Mouse (Mus musculus) testis, adult 2 months (tissue): ENCODE measurements at regions not wholly inside any gene's neighbourhood (a gene's known extent, or its start where the extent isn't known, plus 50 kb on each side); places are given as distances from the start of the nearest gene placed in this dataset.
"Not testable (repeated sequence)": the region's sequence is repeated elsewhere in the genome, so short reads cannot be mapped to it uniquely, and the experiment has no call there.

ENCODE experiments used
- H3K27ac ChIP-seq: fragments of 200-500 bp; 2 replicates; pipeline ENCODE4 v1.5.1; 2012; ENCODE audit warnings: low read depth, low read length; ENCODE audit not compliant: control insufficient read depth, insufficient read depth
- H3K27me3 ChIP-seq: fragments of 200-500 bp; 2 replicates; pipeline ENCODE4 v1.6.1; 2012; ENCODE audit warnings: mild to moderate bottlenecking, low read length, moderate library complexity; ENCODE audit not compliant: control insufficient read depth, insufficient read depth
- H3K36me3 ChIP-seq: fragments of 200-500 bp; 2 replicates; pipeline ENCODE4 v1.6.1; 2012; ENCODE audit warnings: mild to moderate bottlenecking, low read length; ENCODE audit not compliant: control insufficient read depth, insufficient read depth
- H3K4me1 ChIP-seq: fragments of 200-500 bp; 2 replicates; pipeline ENCODE4 v1.6.1; 2012; ENCODE audit warnings: low read length; ENCODE audit not compliant: control insufficient read depth, insufficient read depth
- H3K4me3 ChIP-seq: fragments of 200-500 bp; 2 replicates; pipeline ENCODE4 v1.5.1; 2012; ENCODE audit warnings: low read depth, mild to moderate bottlenecking, low read length, moderate library complexity, mixed read lengths; ENCODE audit not compliant: control insufficient read depth
- CTCF ChIP-seq: fragments of 200-500 bp; IDR thresholded peaks from 2 replicates; pipeline ENCODE4 v1.5.1; 2012; ENCODE audit warnings: low read depth, mild to moderate bottlenecking, inconsistent platforms, low read length, moderate library complexity; ENCODE audit not compliant: control insufficient read depth, insufficient read depth, insufficient replicate concordance
- POLR2A ChIP-seq: fragments of 200-500 bp; IDR thresholded peaks from 2 replicates; pipeline ENCODE4 v1.6.1; 2012; ENCODE audit warnings: low read depth, mild to moderate bottlenecking, inconsistent platforms, low read length, moderate library complexity; ENCODE audit not compliant: control insufficient read depth

DNA sequence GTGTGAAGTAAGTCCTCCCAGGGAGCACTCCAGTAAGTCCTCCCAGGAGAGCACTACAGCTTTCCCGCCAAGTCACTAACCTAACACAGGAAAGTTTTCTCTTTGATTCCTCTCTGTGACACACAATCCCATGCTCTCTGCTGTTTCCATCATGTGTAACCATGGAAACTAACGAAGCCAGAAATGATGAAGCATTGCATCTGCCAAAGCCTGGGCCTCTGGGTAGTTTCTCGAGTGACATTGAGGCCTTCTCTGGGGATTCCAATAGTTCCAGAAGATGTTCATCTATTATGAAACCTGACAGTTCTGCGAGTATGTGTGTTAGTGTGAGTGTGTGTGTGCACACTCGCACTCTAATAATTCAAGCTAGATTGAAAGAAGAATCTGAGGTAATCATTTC, 140.7 kb upstream of the Zfp637 start:
- no peaks in the 10 kb centered on the region for H3K36me3 ChIP-seq
- H3K4me3 ChIP-seq = no peak overlapping the region
- no peaks in the 10 kb centered on the region for H3K4me1 ChIP-seq
- H3K27me3 ChIP-seq = no peaks in the 10 kb centered on the region
- TF ChIP-seq POLR2A (no peak), CTCF (no peak)
- H3K27ac ChIP-seq = no peak overlapping the region

- no peak for TF ChIP-seq CTCF
- no peak for TF ChIP-seq POLR2A
- Histone ChIP-seq H3K4me3 (no peak overlapping the region), H3K27me3 (no peaks in the 10 kb centered on the region), H3K27ac (no peak overlapping the region), H3K4me1 (no peaks in the 10 kb centered on the region), H3K36me3 (no peaks in the 10 kb centered on the region)
Observed at GRCm38 (mm10) chr6:117701547-117701946, 139.4 kb upstream of the Zfp637 start.

DNA sequence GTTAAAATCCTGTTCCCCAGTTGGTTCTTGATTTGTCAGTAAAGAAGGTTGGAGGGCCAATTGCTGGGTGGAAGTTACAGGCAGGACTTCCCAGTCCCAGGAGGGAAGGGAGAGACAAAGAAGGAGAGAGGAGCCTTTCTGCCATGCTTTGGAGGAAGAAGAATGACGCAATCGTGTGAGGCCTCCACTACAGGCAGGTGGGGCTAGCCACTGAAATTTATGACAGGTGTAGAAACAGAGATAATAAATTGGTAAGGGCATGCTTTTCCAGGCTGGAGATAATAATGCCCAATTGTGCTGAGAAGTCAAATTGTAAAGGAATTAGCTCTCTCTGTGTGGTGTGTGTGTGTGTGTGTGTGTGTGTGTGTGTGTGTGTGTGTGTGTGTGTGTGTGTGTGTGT, 135.0 kb upstream of the Zfp637 start:
- no peaks in the 10 kb centered on the region for H3K27me3 ChIP-seq
- no peak overlapping the region for H3K27ac ChIP-seq
- H3K36me3 ChIP-seq = no peaks in the 10 kb centered on the region
- TF ChIP-seq POLR2A (no peak), CTCF (no peak)
- no peak overlapping the region for H3K4me3 ChIP-seq
- H3K4me1 ChIP-seq = no peaks in the 10 kb centered on the region

DNA sequence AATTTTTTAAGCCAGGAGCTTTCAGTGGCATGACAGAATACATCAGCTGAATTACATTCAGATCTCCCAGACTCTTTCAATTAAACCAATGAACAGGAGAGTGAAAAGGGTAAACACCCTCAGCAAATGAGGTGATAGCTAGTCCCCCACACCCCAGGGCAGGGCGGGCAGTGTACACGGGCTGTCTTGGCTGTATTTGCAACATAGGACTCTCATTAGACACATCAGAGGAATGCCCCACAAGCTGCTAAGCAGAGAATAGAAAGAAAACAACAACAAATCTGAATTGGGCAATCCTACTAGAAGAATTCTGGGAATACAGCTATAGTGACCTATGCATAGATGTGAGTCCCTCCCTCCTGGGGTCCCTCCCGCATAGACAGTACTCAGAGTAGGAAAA, 131.8 kb upstream of the Zfp637 start:
- no peak for TF ChIP-seq CTCF
- TF ChIP-seq POLR2A = no peak
- Histone ChIP-seq H3K4me3 (no peak overlapping the region), H3K27ac (no peak overlapping the region), H3K4me1 (no peaks in the 10 kb centered on the region), H3K36me3 (no peaks in the 10 kb centered on the region), H3K27me3 (no peaks in the 10 kb centered on the region)

GRCm38 (mm10) chr6:117715056-117715777, 125.8 kb upstream of the Zfp637 start:
- H3K4me3 ChIP-seq = no peak overlapping the region
- no peak overlapping the region for H3K27ac ChIP-seq
- peaks cover 4% of the 10 kb centered on the region for H3K4me1 ChIP-seq
- H3K27me3 ChIP-seq = no peaks in the 10 kb centered on the region
- TF ChIP-seq CTCF (no peak), POLR2A (no peak)
- no peaks in the 10 kb centered on the region for H3K36me3 ChIP-seq

DNA sequence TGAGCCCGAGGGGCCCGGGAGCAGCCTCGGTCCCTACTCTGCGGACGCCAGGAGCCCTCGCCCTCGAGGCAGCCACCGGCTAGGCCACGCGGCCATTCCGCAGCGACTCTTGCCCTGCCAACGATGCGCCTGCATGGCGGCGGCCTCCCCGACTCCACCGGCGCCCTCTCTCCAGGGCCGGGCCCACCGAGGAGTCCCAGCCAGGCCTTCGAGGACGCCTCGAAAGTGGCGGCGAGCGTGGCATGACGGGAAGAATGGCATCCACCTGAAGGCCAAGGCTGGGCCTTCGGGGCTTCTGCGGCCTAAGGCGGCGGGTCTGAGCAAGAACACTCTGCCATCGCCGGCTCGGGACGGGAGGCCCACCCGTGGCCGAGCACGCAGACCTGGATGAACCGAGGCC, 124.6 kb upstream of the Zfp637 start:
- H3K27ac ChIP-seq, H3K27me3 ChIP-seq, H3K36me3 ChIP-seq, H3K4me1 ChIP-seq: not testable (repeated sequence)
- H3K4me3 ChIP-seq = peak overlapping the region; percentile 8

DNA sequence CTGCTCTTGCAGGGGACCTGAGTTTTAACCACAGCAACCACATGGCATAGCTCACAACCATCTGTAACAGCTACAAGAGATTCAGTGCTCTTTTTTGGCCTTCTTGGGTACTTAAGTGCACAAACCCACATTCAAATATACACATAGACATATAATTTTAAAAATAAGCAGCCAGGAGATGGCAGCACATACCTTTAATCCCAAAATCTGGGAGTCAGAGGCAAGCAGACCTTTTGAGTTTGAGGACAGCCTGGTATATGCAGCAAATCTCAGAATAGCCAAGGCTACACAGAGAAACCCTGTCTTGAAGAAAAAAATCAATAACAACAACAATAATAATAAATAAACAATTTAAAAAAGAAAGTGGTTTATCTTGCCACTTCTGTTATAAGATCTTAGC, 88.6 kb upstream of the Zfp637 start:
- not testable (repeated sequence) for H3K4me1 ChIP-seq, H3K4me3 ChIP-seq, H3K27ac ChIP-seq, H3K27me3 ChIP-seq, H3K36me3 ChIP-seq

DNA sequence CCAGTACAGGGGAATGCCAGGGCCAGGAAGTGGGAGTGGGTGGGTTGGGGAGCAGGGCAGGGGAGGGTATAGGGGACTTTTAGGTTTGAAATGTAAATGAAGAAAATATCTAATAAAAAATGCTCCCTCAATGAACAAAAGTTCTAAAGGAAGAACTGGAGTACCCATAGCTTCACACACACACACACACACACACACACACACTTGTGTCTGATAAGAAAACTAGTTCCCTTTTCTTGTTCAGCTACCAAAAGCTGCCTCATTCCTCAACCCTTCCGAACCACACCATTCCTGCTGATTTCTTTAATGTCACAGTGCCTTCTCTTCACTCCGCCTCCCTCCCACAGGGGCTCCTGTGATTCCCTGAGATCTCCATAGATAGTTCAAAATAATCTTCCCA, 85.3 kb upstream of the Zfp637 start:
- H3K27ac ChIP-seq, H3K27me3 ChIP-seq, H3K4me3 ChIP-seq, H3K4me1 ChIP-seq, H3K36me3 ChIP-seq: not testable (repeated sequence)
